Mouse (Mus musculus) gastrocnemius, adult 18-20 months (tissue): ENCODE data around the gene Hoxb6. TPM values are rescaled to one million over a fixed set of nuclear protein-coding genes. Genes with fewer than 3 reads are reported as not detected.
A peak's percentile ranks its signal among the peaks of the same experiment; 100 is the strongest.

ENCODE experiments used
- DNase-seq: peaks from one replicate; pipeline ENCODE4 v3.0.0; 2021; ENCODE audit warnings: low spot score
- microRNA-seq: library from miRNA; unstranded; fragments of <30 nt; microRNA quantifications from one replicate; pipeline ENCODE4 v1.2.0, GENCODE M21; 2021
- total RNA-seq, 2 experiments: library from RNA; stranded (reverse); gene quantifications; 2 replicates each; pipeline ENCODE4 v1.2.3; 2021

Hoxb6 gene
- total RNA-seq, 2 experiments from 2014 or later: 0.38 to 0.39 TPM

GRCm38 (mm10) chr11:96348988-96349387, 56.7 kb downstream of the Hoxb6 start:
- DNase-seq: no peak

GRCm38 (mm10) chr11:96349491-96350340, 57.4 kb downstream of the Hoxb6 start:
- no peak for DNase-seq

DNA sequence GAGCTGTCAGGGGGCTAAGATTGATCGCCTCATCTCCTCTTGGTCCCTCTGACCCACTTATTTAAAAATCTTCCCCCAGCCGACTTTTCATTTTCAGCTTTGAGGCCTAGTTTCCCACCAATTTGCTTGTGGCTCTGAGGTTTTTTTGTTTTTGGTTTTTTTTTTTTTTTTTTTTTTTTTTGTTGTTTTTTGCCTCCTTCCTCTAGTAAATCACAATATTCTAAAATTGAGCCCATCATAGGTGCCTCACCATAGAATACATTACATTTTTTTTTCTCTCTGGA, 58.0 kb downstream of the Hoxb6 start, which contains the start of gene Hoxb2:
Hoxb2 (plus strand) TSS at position 185 of the 284 bp plus-strand sequence.
- no peak for DNase-seq

DNA sequence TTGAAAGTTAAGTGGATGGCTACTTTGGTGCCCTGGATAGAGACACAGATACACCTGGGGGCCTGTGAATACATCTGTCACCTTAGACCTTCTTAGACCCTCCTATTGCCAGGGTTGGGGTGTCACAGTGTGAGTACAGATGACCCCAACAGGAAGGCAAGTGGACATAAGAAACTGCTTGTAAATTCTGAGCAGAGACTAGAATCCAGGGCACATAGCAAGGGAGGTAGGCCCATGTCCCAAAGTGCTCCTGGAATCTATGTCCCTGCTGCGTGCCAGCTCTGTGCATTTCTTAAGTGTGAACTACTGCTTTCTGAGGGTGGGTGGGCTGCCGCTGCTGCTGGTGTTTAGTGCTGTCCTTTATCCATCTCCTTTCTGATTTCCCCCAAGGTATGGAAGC, 58.5 kb downstream of the Hoxb6 start:
- DNase-seq: no peak

Small RNA genes lying within 50 kb of the gene (microRNA-seq; reads per million reads assigned to microRNA genes)
- gene Mir10a: 4,207 reads per million, percentile 91 among the genes with 10 or more reads in this experiment
- gene Mir196a-1: 13.3 reads per million, percentile 29 among the genes with 10 or more reads in this experiment

Other genes starting within 250 kb of the Hoxb6 start
- gene Ube2z, start 227.1 kb upstream of the Hoxb6 start, total RNA-seq: 10 to 100 TPM; 14.5 to 17.3 TPM
- 1,000 to 10,000 TPM; 1,436 to 1,539 TPM for gene Atp5g1, start 216.8 kb upstream of the Hoxb6 start, total RNA-seq
- not detected for gene Calcoco2, start 180.5 kb upstream of the Hoxb6 start, total RNA-seq
- not detected for gene Ttll6, start 158.7 kb upstream of the Hoxb6 start, total RNA-seq
- not detected for gene Hoxb13, start 98.2 kb upstream of the Hoxb6 start, total RNA-seq
- under 1 TPM; 0.09 TPM for gene Hoxb9, start 21.0 kb upstream of the Hoxb6 start, total RNA-seq
- under 1 TPM in 1 of 2 experiments, not detected in 1; 0.09 TPM for gene Hoxb8, start 10.6 kb upstream of the Hoxb6 start, total RNA-seq
- under 1 TPM; 0.41 to 0.81 TPM for gene Hoxb7, start 5.9 kb upstream of the Hoxb6 start, total RNA-seq
- gene Hoxb5, start 10.9 kb downstream of the Hoxb6 start, total RNA-seq: under 1 TPM; 0.09 to 0.14 TPM
- gene Hoxb4, start 25.8 kb downstream of the Hoxb6 start, total RNA-seq: under 1 TPM; 0.16 to 0.31 TPM
- gene Hoxb3, start 30.9 kb downstream of the Hoxb6 start, total RNA-seq: under 1 TPM; 0.21 to 0.39 TPM
- gene Hoxb2, start 58.0 kb downstream of the Hoxb6 start, total RNA-seq: not detected
- not detected for gene Hoxb1, start 73.3 kb downstream of the Hoxb6 start, total RNA-seq
- not detected for gene Skap1, start 172.1 kb downstream of the Hoxb6 start, total RNA-seq